Mouse (Mus musculus) layer of hippocampus, adult 2 months (tissue): ENCODE results near the gene H2-DMb1. TPM values are rescaled to one million over a fixed set of nuclear protein-coding genes. Genes with fewer than 3 reads are reported as not detected.
A peak's percentile ranks its signal among the peaks of the same experiment; 100 is the strongest.
"Not testable (repeated sequence)": the region's sequence is repeated elsewhere in the genome, so short reads cannot be mapped to it uniquely, and the experiment has no call there.

Experiments used
- DNase-seq, 2 experiments: peaks; one replicate each; pipeline ENCODE4 v3.0.0; 2022; ENCODE audit warnings: low spot score in 2 of 2
- H3K27ac ChIP-seq: fragments of 200-600 bp; 2 replicates; pipeline ENCODE4 v1.8.1; 2022
- H3K4me3 ChIP-seq: fragments of 200-600 bp; 2 replicates; pipeline ENCODE4 v1.8.1; 2022; ENCODE audit warnings: mild to moderate bottlenecking
- CTCF ChIP-seq: fragments of 200-600 bp; conservative IDR thresholded peaks from 2 replicates; pipeline ENCODE4 v1.8.1; 2022; ENCODE audit warnings: antibody characterized with exemption, mild to moderate bottlenecking, moderate library complexity
- total RNA-seq, 2 experiments: library from RNA; stranded (reverse); gene quantifications; 2 replicates each; pipeline ENCODE4 v1.2.3; 2021

Gene H2-DMb1
- total RNA-seq, 2 experiments from 2014 or later = 1.8 to 2.5 TPM

- Histone ChIP-seq H3K27ac (no peak overlapping the region), H3K4me3 (peak overlapping the region; percentile 33)
- TF ChIP-seq CTCF = no peak
- DNase-seq = no peak
Observed at GRCm38 (mm10) chr17:34139416-34139815, 13.5 kb upstream of the H2-DMb1 start.

GRCm38 (mm10) chr17:34140240-34140639 lies 12.6 kb upstream of the H2-DMb1 start:
- H3K4me3 ChIP-seq = no peak overlapping the region
- no peak for DNase-seq
- TF ChIP-seq CTCF = no peak
- H3K27ac ChIP-seq = peak overlapping the region; percentile 88; the same call in 1 of the 2 replicates

GRCm38 (mm10) chr17:34141448-34141847 lies 11.4 kb upstream of the H2-DMb1 start:
- H3K27ac ChIP-seq = peak overlapping the region; percentile 88
- DNase-seq = no peak
- no peak for TF ChIP-seq CTCF
- no peak overlapping the region for H3K4me3 ChIP-seq

- DNase-seq = no peak
Observed at GRCm38 (mm10) chr17:34142456-34143010, 10.3 kb upstream of the H2-DMb1 start.

GRCm38 (mm10) chr17:34143033-34143432 lies 9.8 kb upstream of the H2-DMb1 start, which contains the start of gene H2-DMb2:
Gene H2-DMb2, plus strand, starts transcription at chr17:34143307.
- TF ChIP-seq CTCF = no peak
- DNase-seq = no peak
- Histone ChIP-seq H3K4me3 (no peak within 1 kb of the TSS), H3K27ac (peak within 1 kb of the TSS; percentile 88)

More at GRCm38 (mm10) chr17:34142456-34143010, 10.3 kb upstream of the H2-DMb1 start:
- Histone ChIP-seq H3K4me3 (no peak overlapping the region), H3K27ac (peak overlapping the region; percentile 88; the same call in 1 of the 2 replicates)
- no peak for TF ChIP-seq CTCF

GRCm38 (mm10) chr17:34143461-34143860 lies 9.4 kb upstream of the H2-DMb1 start:
- no peak for TF ChIP-seq CTCF
- Histone ChIP-seq H3K27ac (no peak overlapping the region), H3K4me3 (no peak overlapping the region)
- no peak for DNase-seq

DNA sequence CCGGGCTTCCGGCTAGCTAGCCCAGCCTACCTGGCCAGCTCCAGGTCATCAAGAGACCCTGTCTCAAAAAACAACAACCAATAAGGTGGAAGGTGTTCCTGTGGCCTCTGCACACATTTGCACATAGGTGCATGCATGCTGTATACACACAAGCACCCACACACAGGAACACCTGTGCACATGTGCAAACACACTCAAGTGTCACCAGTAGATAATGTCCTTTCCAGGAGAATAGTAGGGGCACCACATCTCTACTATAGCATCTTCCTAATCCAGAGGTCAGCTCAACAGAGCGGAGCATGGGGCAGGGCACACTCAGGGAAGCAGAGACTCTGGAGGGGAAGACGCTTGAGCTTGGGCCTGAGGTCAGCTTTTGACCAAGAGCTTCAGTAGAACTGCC lies 8.7 kb upstream of the H2-DMb1 start:
- not testable (repeated sequence) for DNase-seq, H3K4me3 ChIP-seq, H3K27ac ChIP-seq

DNA sequence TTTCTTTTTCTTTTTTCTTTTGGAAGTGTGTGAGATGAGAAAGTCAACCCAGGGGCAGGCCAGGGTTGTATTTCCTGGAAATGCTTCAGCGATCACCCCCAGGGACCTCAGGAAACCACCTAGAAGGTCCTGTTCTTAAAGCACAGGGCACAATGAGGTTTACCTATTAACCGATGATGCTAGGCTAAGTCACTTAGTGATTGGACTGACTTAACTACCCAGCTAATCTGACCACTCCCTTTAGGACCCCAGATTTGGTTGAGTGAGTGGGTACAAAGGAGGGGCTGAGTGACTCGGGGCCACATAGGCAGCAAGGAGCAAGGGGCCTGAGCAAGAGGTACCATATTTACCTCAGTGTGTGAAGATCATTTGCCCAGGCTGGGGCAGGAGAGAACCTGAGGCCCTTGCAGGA lies 7.9 kb upstream of the H2-DMb1 start:
- no peak for DNase-seq
- no peak for TF ChIP-seq CTCF
- Histone ChIP-seq H3K27ac (no peak overlapping the region), H3K4me3 (no peak overlapping the region)

DNA sequence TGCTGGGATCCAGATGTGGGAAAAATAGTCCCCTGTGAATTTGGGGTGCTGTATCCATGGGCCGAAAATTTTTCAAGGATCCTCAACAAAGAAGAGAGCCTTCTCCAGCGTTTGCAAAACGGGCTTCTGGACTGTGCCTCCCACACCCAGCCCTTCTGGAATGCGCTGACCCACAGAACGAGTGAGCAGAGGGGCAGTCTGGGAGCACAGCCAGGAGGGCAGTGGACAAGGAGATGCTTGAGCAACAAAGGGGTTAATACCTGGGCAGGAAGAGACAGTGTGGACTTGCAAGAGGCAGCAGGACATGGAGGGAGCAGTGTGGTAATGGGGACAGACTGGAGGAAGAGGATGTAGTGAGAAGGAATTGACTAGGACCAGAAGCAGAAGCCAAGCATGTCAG lies 2.7 kb downstream of the H2-DMb1 start:
- Histone ChIP-seq H3K4me3 (no peak overlapping the region), H3K27ac (no peak overlapping the region)
- no peak for TF ChIP-seq CTCF
- no peak for DNase-seq

- no peak overlapping the region for H3K27ac ChIP-seq
- no peak overlapping the region for H3K4me3 ChIP-seq
- peak; percentile 62 for TF ChIP-seq CTCF
- no peak for DNase-seq
Observed at GRCm38 (mm10) chr17:34164202-34164895, 11.5 kb downstream of the H2-DMb1 start.

- peak; percentile 59 for TF ChIP-seq CTCF
- no peak for DNase-seq
- Histone ChIP-seq H3K27ac (no peak overlapping the region), H3K4me3 (no peak overlapping the region)
Observed at GRCm38 (mm10) chr17:34165033-34165730, 12.3 kb downstream of the H2-DMb1 start.

DNA sequence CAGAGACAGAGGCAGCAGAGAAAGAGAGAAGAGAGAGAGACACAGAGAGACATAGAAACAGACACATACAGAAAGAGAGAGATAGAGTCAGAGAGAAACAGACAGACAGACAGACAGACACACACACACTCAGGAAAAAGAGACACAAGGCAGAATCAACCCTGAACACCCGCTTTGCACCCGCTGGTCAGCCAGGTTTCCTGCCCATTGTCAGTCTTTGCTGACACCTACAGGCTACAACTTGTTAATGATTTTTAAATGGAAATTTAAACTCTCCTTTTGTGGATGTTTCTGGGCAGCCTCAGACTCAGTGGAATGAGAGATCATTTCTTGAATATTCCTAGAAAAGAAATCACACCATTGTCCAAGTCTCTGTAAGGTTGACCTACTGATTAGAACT lies 16.4 kb downstream of the H2-DMb1 start:
- DNase-seq = peak; percentile 24 to 43
- TF ChIP-seq CTCF = peak; percentile 86
- H3K4me3 ChIP-seq = no peak overlapping the region
- no peak overlapping the region for H3K27ac ChIP-seq

DNA sequence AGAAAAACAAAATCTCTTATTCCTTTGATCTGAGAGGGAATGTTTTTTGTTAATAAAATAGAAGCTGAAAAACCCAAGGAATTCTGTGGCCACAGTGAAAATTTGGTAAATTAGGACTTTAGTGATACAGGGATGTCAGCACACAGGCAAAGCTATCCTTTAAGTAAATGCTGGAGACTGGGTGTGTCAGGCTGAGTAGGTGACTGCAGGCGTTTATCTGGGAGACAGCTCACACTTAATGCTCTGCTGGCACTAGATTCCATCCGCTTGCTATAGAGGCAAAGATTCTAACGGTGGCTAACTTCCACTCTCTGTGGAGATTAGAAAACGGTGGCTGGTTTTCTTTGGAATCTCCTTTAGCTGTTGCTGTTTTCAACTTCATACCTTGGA lies 17.6 kb downstream of the H2-DMb1 start:
- TF ChIP-seq CTCF = no peak
- H3K27ac ChIP-seq = no peak overlapping the region

More for the DNA sequence above, 17.6 kb downstream of the H2-DMb1 start:
- DNase-seq = no peak
- no peak overlapping the region for H3K4me3 ChIP-seq
